Mouse (Mus musculus): ENCODE results near the gene 4930442H23Rik. TPM values are rescaled to one million over a fixed set of nuclear protein-coding genes. Genes with fewer than 3 reads are reported as not detected.

4930442H23Rik gene
- polyA plus RNA-seq, 1 experiment from 2014 or later, result not detected

GRCm38 (mm10) chr10:81152609-81153008, 31.0 kb downstream of the 4930442H23Rik start:
- WGBS, result 79% methylated on average over 12 of the region's 12 CpGs
- H3K9me3 ChIP-seq (ENCODE audit: control insufficient read depth, low read length), result no peaks in the 10 kb centered on the region
- no peak overlapping the region; the same call in 1 of the 2 replicates for H3K27ac ChIP-seq (ENCODE audit: low read depth, low read length)
- H3K4me1 ChIP-seq (replicated peaks; ENCODE audit: control insufficient read depth, insufficient read depth, low read length), result no peaks in the 10 kb centered on the region
- H3K27me3 ChIP-seq (ENCODE audit: control insufficient read depth, insufficient read depth, low read length), result no peaks in the 10 kb centered on the region
- H3K36me3 ChIP-seq (ENCODE audit: control insufficient read depth, insufficient read depth, low read length), result peaks cover 22% of the 10 kb centered on the region
- DNase-seq (ENCODE audit: low spot score) (no peak), ATAC-seq (replicated peaks; ENCODE audit: low FRiP score) (no peak)
- H3K4me3 ChIP-seq (ENCODE audit: low read depth, low read length), result no peak overlapping the region
- no peak overlapping the region for H3K9ac ChIP-seq (ENCODE audit: low read length)
- H3K4me2 ChIP-seq (ENCODE audit: low read depth, low read length, severe bottlenecking), result no peak overlapping the region

GRCm38 (mm10) chr10:81151261-81151660, 32.4 kb downstream of the 4930442H23Rik start:
- peaks cover 17% of the 10 kb centered on the region for H3K36me3 ChIP-seq (ENCODE audit: control insufficient read depth, insufficient read depth, low read length)

GRCm38 (mm10) chr10:81146296-81146695, 37.4 kb downstream of the 4930442H23Rik start:
- Histone ChIP-seq H3K4me1 (replicated peaks; ENCODE audit: control insufficient read depth, insufficient read depth, low read length) (no peaks in the 10 kb centered on the region), H3K4me2 (ENCODE audit: low read depth, low read length, severe bottlenecking) (no peak overlapping the region), H3K4me3 (ENCODE audit: low read depth, low read length) (no peak overlapping the region), H3K9ac (ENCODE audit: low read length) (no peak overlapping the region), H3K27me3 (ENCODE audit: control insufficient read depth, insufficient read depth, low read length) (no peaks in the 10 kb centered on the region), H3K9me3 (ENCODE audit: control insufficient read depth, low read length) (no peaks in the 10 kb centered on the region), H3K27ac (ENCODE audit: low read depth, low read length) (no peak overlapping the region), H3K36me3 (ENCODE audit: control insufficient read depth, insufficient read depth, low read length) (peaks cover 15% of the 10 kb centered on the region)
- DNase-seq (ENCODE audit: low spot score) (no peak), ATAC-seq (replicated peaks; ENCODE audit: low FRiP score) (no peak)
- WGBS, result 89% methylated on average over 4 of the region's 4 CpGs

More at GRCm38 (mm10) chr10:81151261-81151660, 32.4 kb downstream of the 4930442H23Rik start:
- Histone ChIP-seq H3K9me3 (ENCODE audit: control insufficient read depth, low read length) (no peaks in the 10 kb centered on the region), H3K4me1 (replicated peaks; ENCODE audit: control insufficient read depth, insufficient read depth, low read length) (no peaks in the 10 kb centered on the region), H3K27me3 (ENCODE audit: control insufficient read depth, insufficient read depth, low read length) (no peaks in the 10 kb centered on the region), H3K4me2 (ENCODE audit: low read depth, low read length, severe bottlenecking) (no peak overlapping the region), H3K4me3 (ENCODE audit: low read depth, low read length) (no peak overlapping the region), H3K27ac (ENCODE audit: low read depth, low read length) (no peak overlapping the region), H3K9ac (ENCODE audit: low read length) (no peak overlapping the region)
- ATAC-seq (replicated peaks; ENCODE audit: low FRiP score), result no peak
- DNase-seq (ENCODE audit: low spot score), result no peak
- 82% methylated on average over 6 of the region's 6 CpGs for WGBS

GRCm38 (mm10) chr10:81145778-81146177, 37.9 kb downstream of the 4930442H23Rik start:
- no peaks in the 10 kb centered on the region for H3K27me3 ChIP-seq (ENCODE audit: control insufficient read depth, insufficient read depth, low read length)
- no peak overlapping the region for H3K4me2 ChIP-seq (ENCODE audit: low read depth, low read length, severe bottlenecking)
- H3K9me3 ChIP-seq (ENCODE audit: control insufficient read depth, low read length), result no peaks in the 10 kb centered on the region
- H3K9ac ChIP-seq (ENCODE audit: low read length), result no peak overlapping the region
- 85% methylated on average over 7 of the region's 7 CpGs for WGBS
- no peak for DNase-seq (ENCODE audit: low spot score)
- no peak for ATAC-seq (replicated peaks; ENCODE audit: low FRiP score)
- H3K4me1 ChIP-seq (replicated peaks; ENCODE audit: control insufficient read depth, insufficient read depth, low read length), result no peaks in the 10 kb centered on the region; the same call in 1 of the 2 replicates
- no peak overlapping the region for H3K27ac ChIP-seq (ENCODE audit: low read depth, low read length)
- peaks cover 15% of the 10 kb centered on the region for H3K36me3 ChIP-seq (ENCODE audit: control insufficient read depth, insufficient read depth, low read length)
- H3K4me3 ChIP-seq (ENCODE audit: low read depth, low read length), result no peak overlapping the region

- peaks cover 2% of the 10 kb centered on the region; the same call in 1 of the 2 replicates for H3K4me1 ChIP-seq (replicated peaks; ENCODE audit: control insufficient read depth, insufficient read depth, low read length)
- WGBS, result 98% methylated on average over 6 of the region's 6 CpGs
- DNase-seq (ENCODE audit: low spot score) (no peak), ATAC-seq (replicated peaks; ENCODE audit: low FRiP score) (no peak)
- no peak overlapping the region for H3K4me3 ChIP-seq (ENCODE audit: low read depth, low read length)
- H3K4me2 ChIP-seq (ENCODE audit: low read depth, low read length, severe bottlenecking), result no peak overlapping the region
- H3K9ac ChIP-seq (ENCODE audit: low read length), result no peak overlapping the region
- H3K27me3 ChIP-seq (ENCODE audit: control insufficient read depth, insufficient read depth, low read length), result no peaks in the 10 kb centered on the region
- no peak overlapping the region for H3K27ac ChIP-seq (ENCODE audit: low read depth, low read length)
- peaks cover 15% of the 10 kb centered on the region for H3K36me3 ChIP-seq (ENCODE audit: control insufficient read depth, insufficient read depth, low read length)
- no peaks in the 10 kb centered on the region for H3K9me3 ChIP-seq (ENCODE audit: control insufficient read depth, low read length)
Measured at GRCm38 (mm10) chr10:81145307-81145706, 38.3 kb downstream of the 4930442H23Rik start.

- peaks cover 15% of the 10 kb centered on the region for H3K36me3 ChIP-seq (ENCODE audit: control insufficient read depth, insufficient read depth, low read length)
- no peaks in the 10 kb centered on the region for H3K9me3 ChIP-seq (ENCODE audit: control insufficient read depth, low read length)
- no peak overlapping the region for H3K27ac ChIP-seq (ENCODE audit: low read depth, low read length)
- WGBS, result 94% methylated on average over 27 of the region's 27 CpGs
- no peak for DNase-seq (ENCODE audit: low spot score)
- no peaks in the 10 kb centered on the region for H3K27me3 ChIP-seq (ENCODE audit: control insufficient read depth, insufficient read depth, low read length)
- no peak overlapping the region for H3K9ac ChIP-seq (ENCODE audit: low read length)
- no peak overlapping the region for H3K4me3 ChIP-seq (ENCODE audit: low read depth, low read length)
- no peak for ATAC-seq (replicated peaks; ENCODE audit: low FRiP score)
- peaks cover 5% of the 10 kb centered on the region; the same call in 1 of the 2 replicates for H3K4me1 ChIP-seq (replicated peaks; ENCODE audit: control insufficient read depth, insufficient read depth, low read length)
- H3K4me2 ChIP-seq (ENCODE audit: low read depth, low read length, severe bottlenecking), result no peak overlapping the region
Measured at GRCm38 (mm10) chr10:81144667-81145066, 39.0 kb downstream of the 4930442H23Rik start.

GRCm38 (mm10) chr10:81143845-81144437, 39.7 kb downstream of the 4930442H23Rik start:
- H3K9me3 ChIP-seq (ENCODE audit: control insufficient read depth, low read length), result no peaks in the 10 kb centered on the region
- H3K36me3 ChIP-seq (ENCODE audit: control insufficient read depth, insufficient read depth, low read length), result peaks cover 15% of the 10 kb centered on the region
- no peak for DNase-seq (ENCODE audit: low spot score)
- no peaks in the 10 kb centered on the region for H3K27me3 ChIP-seq (ENCODE audit: control insufficient read depth, insufficient read depth, low read length)
- no peak for ATAC-seq (replicated peaks; ENCODE audit: low FRiP score)
- H3K4me3 ChIP-seq (ENCODE audit: low read depth, low read length), result no peak overlapping the region
- peaks cover 10% of the 10 kb centered on the region for H3K4me1 ChIP-seq (replicated peaks; ENCODE audit: control insufficient read depth, insufficient read depth, low read length)
- H3K27ac ChIP-seq (ENCODE audit: low read depth, low read length), result no peak overlapping the region
- no peak overlapping the region for H3K4me2 ChIP-seq (ENCODE audit: low read depth, low read length, severe bottlenecking)
- 96% methylated on average over 52 of the region's 52 CpGs for WGBS
- no peak overlapping the region for H3K9ac ChIP-seq (ENCODE audit: low read length)

GRCm38 (mm10) chr10:81143157-81143633, 40.5 kb downstream of the 4930442H23Rik start:
- H3K4me1 ChIP-seq (replicated peaks; ENCODE audit: control insufficient read depth, insufficient read depth, low read length), result peaks cover 15% of the 10 kb centered on the region
- H3K27ac ChIP-seq (ENCODE audit: low read depth, low read length), result no peak overlapping the region
- no peaks in the 10 kb centered on the region for H3K9me3 ChIP-seq (ENCODE audit: control insufficient read depth, low read length)
- 99% methylated on average over 7 of the region's 7 CpGs for WGBS
- no peaks in the 10 kb centered on the region for H3K27me3 ChIP-seq (ENCODE audit: control insufficient read depth, insufficient read depth, low read length)
- no peak for DNase-seq (ENCODE audit: low spot score)
- no peak overlapping the region for H3K4me3 ChIP-seq (ENCODE audit: low read depth, low read length)
- H3K36me3 ChIP-seq (ENCODE audit: control insufficient read depth, insufficient read depth, low read length), result peaks cover 15% of the 10 kb centered on the region
- ATAC-seq (replicated peaks; ENCODE audit: low FRiP score), result no peak
- H3K4me2 ChIP-seq (ENCODE audit: low read depth, low read length, severe bottlenecking), result no peak overlapping the region
- no peak overlapping the region for H3K9ac ChIP-seq (ENCODE audit: low read length)

GRCm38 (mm10) chr10:81142551-81142981, 41.1 kb downstream of the 4930442H23Rik start:
- H3K9me3 ChIP-seq (ENCODE audit: control insufficient read depth, low read length), result no peaks in the 10 kb centered on the region
- no peak for DNase-seq (ENCODE audit: low spot score)
- H3K4me3 ChIP-seq (ENCODE audit: low read depth, low read length), result no peak overlapping the region
- H3K27ac ChIP-seq (ENCODE audit: low read depth, low read length), result no peak overlapping the region
- no peak overlapping the region for H3K9ac ChIP-seq (ENCODE audit: low read length)
- no peaks in the 10 kb centered on the region for H3K27me3 ChIP-seq (ENCODE audit: control insufficient read depth, insufficient read depth, low read length)
- peaks cover 15% of the 10 kb centered on the region for H3K4me1 ChIP-seq (replicated peaks; ENCODE audit: control insufficient read depth, insufficient read depth, low read length)
- H3K4me2 ChIP-seq (ENCODE audit: low read depth, low read length, severe bottlenecking), result no peak overlapping the region
- WGBS, result 91% methylated on average over 5 of the region's 5 CpGs
- ATAC-seq (replicated peaks; ENCODE audit: low FRiP score), result no peak
- peaks cover 9% of the 10 kb centered on the region for H3K36me3 ChIP-seq (ENCODE audit: control insufficient read depth, insufficient read depth, low read length)

Data from forebrain, embryonic 11.5 days (tissue).